Comparison of ENCODE assay signal across 8 mouse cellular contexts in the genomic region with DNA sequence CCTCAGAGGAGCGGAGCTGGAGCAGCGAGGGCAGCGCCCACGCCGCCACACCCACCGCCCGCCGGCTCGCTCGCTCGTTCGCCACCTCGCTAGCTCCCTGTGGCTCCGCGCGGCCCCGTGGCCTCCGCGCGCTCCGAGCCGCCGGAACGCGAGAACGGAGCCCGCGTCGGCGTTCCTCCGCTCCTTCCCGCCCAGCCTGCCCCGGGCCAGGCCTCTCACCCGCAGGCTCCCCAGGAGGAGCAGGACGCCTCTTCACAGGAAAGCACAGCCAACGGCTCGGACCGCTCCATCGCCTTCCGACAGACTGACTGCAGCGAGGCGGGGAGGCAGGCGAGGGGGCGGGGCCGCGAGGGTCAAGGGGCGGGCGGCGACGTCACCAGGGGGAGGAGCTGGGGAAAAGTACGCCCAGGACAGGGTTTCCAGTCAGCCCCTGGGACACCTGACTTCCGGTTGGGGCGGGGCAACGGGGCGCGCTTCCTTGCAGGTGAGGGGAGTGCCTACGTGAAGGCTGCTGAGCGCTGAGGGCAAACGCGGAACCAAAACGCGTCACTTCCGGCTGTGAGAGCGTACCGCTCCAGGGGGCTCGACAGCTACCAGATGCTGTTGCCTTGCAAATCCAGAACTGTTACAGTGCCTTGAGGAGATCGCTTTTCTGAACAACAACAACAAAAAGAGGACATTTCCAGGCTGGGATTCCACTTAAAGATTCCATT. TPM values are rescaled to one million over a fixed set of nuclear protein-coding genes. Genes with fewer than 3 reads are reported as not detected.
A peak's percentile ranks its signal among the peaks of the same experiment; 100 is the strongest.
DNase-seq lines count a peak whose midpoint lies in the region; ATAC-seq lines count a peak whose summit lies in the region.

A gene (minus strand): TSS at position 355 of the 713 bp plus-strand sequence.

- intact Hi-C loops in left cerebral cortex, postnatal 14 days (cut with DNase I) = no loop called here

- H3K9me3 ChIP-seq in intestine, embryonic 14.5 days (ENCODE audit: control insufficient read depth, low read length) = no peaks in the 10 kb centered on the region

- peak within 1 kb of the TSS; percentile 88 for H3K4me3 ChIP-seq in intestine, embryonic 14.5 days (ENCODE audit: low read depth, low read length)

- peak within 1 kb of the TSS; percentile 91 for H3K27ac ChIP-seq in intestine, embryonic 14.5 days (ENCODE audit: low read depth)

- DNase-seq in adrenal gland, adult 18-20 months (ENCODE audit: low spot score in 2 of 2) = peak; percentile 98
- DNase-seq in embryo, embryonic 11 days = peak; percentile 98
- peak; percentile 98 for DNase-seq in gastrocnemius, postnatal 25 days
- peak; percentile 100 for DNase-seq in intestine, embryonic 14.5 days (ENCODE audit: low spot score)
- peak; percentile 98 for DNase-seq in left cerebral cortex, postnatal 14 days (ENCODE audit: low spot score in 2 of 2)
- DNase-seq in mesoderm, embryonic 11.5 days (ENCODE audit: low read depth, low spot score) = peak; percentile 98
- DNase-seq in right cerebral cortex, postnatal 36 days (ENCODE audit: low spot score in 2 of 2) = peak; percentile 99
- peak; percentile 99 for DNase-seq in yolk sac, embryonic 10.5 days (ENCODE audit: low spot score)

- no peaks in the 10 kb centered on the region for H3K27me3 ChIP-seq in intestine, embryonic 14.5 days (replicated peaks; ENCODE audit: control insufficient read depth, insufficient read depth, low read length)

- WGBS in intestine, embryonic 14.5 days = under 1% methylated on average over 65 of the region's 67 CpGs

- H3K9ac ChIP-seq in intestine, embryonic 14.5 days (ENCODE audit: low read length) = peak within 1 kb of the TSS; percentile 85

- peak within 1 kb of the TSS; percentile 70 for H3K4me2 ChIP-seq in intestine, embryonic 14.5 days (ENCODE audit: low read length)

- ATAC-seq in intestine, embryonic 14.5 days (replicated peaks; ENCODE audit: low FRiP score, low TSS enrichment, low read depth) = peak; percentile 100

- H3K4me1 ChIP-seq in intestine, embryonic 14.5 days (replicated peaks; ENCODE audit: control insufficient read depth, insufficient read depth, low read length) = 0 out of 2 replicates have a peak, but pooled peaks cover 5% of the 10 kb centered on the region

- H3K36me3 ChIP-seq in intestine, embryonic 14.5 days (ENCODE audit: control insufficient read depth, insufficient read depth, low read length) = peaks cover 14% of the 10 kb centered on the region

RNA-seq across cellular contexts. Expression of the gene that starts here (rescaled TPM):
- total RNA-seq in adrenal gland, adult 18-20 months (2021) = 10 to 100 TPM; 19.4 to 22.0 TPM
- 1 to 10 TPM; 4.3 to 4.4 TPM for total RNA-seq in gastrocnemius, postnatal 25 days (2021)
- 19.1 and 21.0 TPM in 2 replicates for polyA plus RNA-seq in intestine, embryonic 14.5 days (2014; fragmentation: Nextera tagmentation; extraction: Ambion mirVana)
- 10 to 100 TPM; 19.0 to 20.8 TPM for total RNA-seq in left cerebral cortex, postnatal 14 days (2021)

Comparison
In these comparisons a context has a peak if more than half of its experiments do, and no peak if none do; other contexts are left out.
1. Peak in every context shown above with its lines: DNase-seq, ATAC-seq, H3K4me3 ChIP-seq and H3K27ac ChIP-seq.